In genomic region chr3:96082100-96082499, GRCm38 (mm10) we compare ENCODE assay signal across 24 mouse cellular contexts. TPM values are rescaled to one million over a fixed set of nuclear protein-coding genes. Genes with fewer than 3 reads are reported as not detected.
DNase-seq lines count a peak whose midpoint lies in the region; ATAC-seq and TF ChIP-seq lines count a peak whose summit lies in the region.
"Had no signal": no experiment of that assay in that cellular context is flagged by ENCODE, and none has a peak within 500 bp of the region (broad histone marks: within the 10 kb centered on the region; RNA-seq: fewer than 3 reads in every experiment).

No protein-coding gene starts in this region.

- no peak for ATAC-seq in liver, embryonic 12.5 days
- ATAC-seq in liver, embryonic 13.5 days (ENCODE audit: low read depth): no peak
- no peak for ATAC-seq in hindbrain, embryonic 11.5 days (ENCODE audit: low FRiP score)
- no peak for ATAC-seq in inflammation-experienced regulatory T-cells, adult 6 months
- ATAC-seq: forebrain, embryonic 14.5 days; forebrain, postnatal 0 days; Patski had no signal

- H3K4me1 ChIP-seq in heart, adult 2 months (ENCODE audit: control insufficient read depth, insufficient read depth, low read length): no peaks in the 10 kb centered on the region
- peaks cover 23% of the 10 kb centered on the region for H3K4me1 ChIP-seq in liver, embryonic 12.5 days
- H3K4me1 ChIP-seq in liver, embryonic 13.5 days (replicated peaks): peaks cover 27% of the 10 kb centered on the region
- H3K4me1 ChIP-seq in hindbrain, embryonic 11.5 days (replicated peaks; ENCODE audit: control insufficient read depth, insufficient read depth, low read length): no peaks in the 10 kb centered on the region
- H3K4me1 ChIP-seq: hindbrain, embryonic 15.5 days had no signal

- H3K4me3 ChIP-seq in heart, adult 2 months: no peak overlapping the region
- no peak overlapping the region for H3K4me3 ChIP-seq in liver, embryonic 12.5 days
- no peak overlapping the region for H3K4me3 ChIP-seq in liver, embryonic 13.5 days (replicated peaks)
- H3K4me3 ChIP-seq in macrophage (ENCODE audit: inconsistent target): no peak overlapping the region
- H3K4me3 ChIP-seq in hindbrain, embryonic 11.5 days (ENCODE audit: low read depth, low read length): no peak overlapping the region
- H3K4me3 ChIP-seq: gastrocnemius, adult 2 months; heart, embryonic 12.5 days; heart, embryonic 15.5 days; hindbrain, embryonic 12.5 days; hindbrain, embryonic 15.5 days had no signal

- H3K27ac ChIP-seq in heart, adult 2 months: no peak overlapping the region
- H3K27ac ChIP-seq in liver, embryonic 12.5 days: peak overlapping the region; percentile 60; the same call in 1 of the 2 replicates
- H3K27ac ChIP-seq in liver, embryonic 13.5 days: peak overlapping the region; percentile 58
- H3K27ac ChIP-seq in macrophage: peak overlapping the region; percentile 53
- H3K27ac ChIP-seq in hindbrain, embryonic 11.5 days (ENCODE audit: low read depth, low read length): no peak overlapping the region
- H3K27ac ChIP-seq: gastrocnemius, adult 2 months; heart, embryonic 15.5 days; hindbrain, embryonic 12.5 days; hindbrain, embryonic 15.5 days had no signal

- H3K9me3 ChIP-seq in liver, embryonic 12.5 days (replicated peaks): no peaks in the 10 kb centered on the region
- H3K9me3 ChIP-seq in liver, embryonic 13.5 days (replicated peaks): no peaks in the 10 kb centered on the region
- no peaks in the 10 kb centered on the region for H3K9me3 ChIP-seq in hindbrain, embryonic 11.5 days (ENCODE audit: control insufficient read depth, low read length)
- H3K9me3 ChIP-seq: heart, embryonic 15.5 days; hindbrain, embryonic 12.5 days; hindbrain, embryonic 15.5 days had no signal

- DNase-seq in heart, adult 11 months: peak; percentile 50
- no peak for DNase-seq in heart, adult 2 months
- no peak for DNase-seq in liver
- DNase-seq in liver, embryonic 13.5 days: no peak
- no peak for DNase-seq in hindbrain, embryonic 11.5 days (ENCODE audit: low spot score)
- DNase-seq: adrenal gland, postnatal 10 days; adrenal gland, postnatal 36 days; cerebellum, adult 18-20 months; cerebellum, adult 9-10 months; cerebellum, postnatal 14 days; forebrain, postnatal 0 days; gastrocnemius, adult 2 months; gastrocnemius, postnatal 25 days; heart, postnatal 10 days; heart, postnatal 4 days had no signal

- no peak overlapping the region for H3K9ac ChIP-seq in heart, adult 2 months (ENCODE audit: low read depth, low read length)
- peak overlapping the region; percentile 17; the same call in 1 of the 2 replicates for H3K9ac ChIP-seq in liver, embryonic 12.5 days
- H3K9ac ChIP-seq in liver, embryonic 13.5 days: no peak overlapping the region
- H3K9ac ChIP-seq in hindbrain, embryonic 11.5 days (ENCODE audit: low read depth, low read length): no peak overlapping the region
- H3K9ac ChIP-seq: forebrain, postnatal 0 days; heart, embryonic 12.5 days; heart, embryonic 15.5 days; hindbrain, embryonic 12.5 days; hindbrain, embryonic 15.5 days had no signal

- TF ChIP-seq CTCF in heart, adult 2 months (IDR thresholded peaks at IDR 0.05): no peak

- H3K79me2 ChIP-seq in heart, adult 2 months (replicated peaks; ENCODE audit: control insufficient read depth, insufficient read depth, low read length): no peaks in the 10 kb centered on the region
- no peaks in the 10 kb centered on the region for H3K79me2 ChIP-seq in macrophage (ENCODE audit: inconsistent target)

- WGBS in heart, adult 2 months: 88% methylated on average over 2 of the region's 2 CpGs
- WGBS in liver, embryonic 12.5 days (ENCODE audit: insufficient replicate concordance): 77% methylated on average over 2 of the region's 2 CpGs
- WGBS in liver, embryonic 13.5 days (ENCODE audit: insufficient replicate concordance): 78% methylated on average over 2 of the region's 2 CpGs
- 92% methylated on average over 2 of the region's 2 CpGs for WGBS in macrophage (ENCODE audit: missing documents)
- WGBS in hindbrain, embryonic 11.5 days: 91% methylated on average over 2 of the region's 2 CpGs

- H3K27me3 ChIP-seq in heart, adult 2 months (ENCODE audit: control insufficient read depth, insufficient read depth, low read length): no peaks in the 10 kb centered on the region
- peaks cover 4% of the 10 kb centered on the region; the same call in 1 of the 2 replicates for H3K27me3 ChIP-seq in liver, embryonic 12.5 days (replicated peaks)
- H3K27me3 ChIP-seq in liver, embryonic 13.5 days: peaks cover 5% of the 10 kb centered on the region; the same call in 1 of the 2 replicates
- H3K27me3 ChIP-seq in hindbrain, embryonic 11.5 days (ENCODE audit: control insufficient read depth, insufficient read depth, low read length): no peaks in the 10 kb centered on the region
- H3K27me3 ChIP-seq: heart, embryonic 12.5 days; heart, embryonic 15.5 days; hindbrain, embryonic 12.5 days; hindbrain, embryonic 15.5 days; Patski had no signal

- no peak overlapping the region for H3K4me2 ChIP-seq in liver, embryonic 12.5 days
- no peak overlapping the region for H3K4me2 ChIP-seq in liver, embryonic 13.5 days
- no peak overlapping the region for H3K4me2 ChIP-seq in hindbrain, embryonic 11.5 days (replicated peaks; ENCODE audit: low read depth, low read length)
- H3K4me2 ChIP-seq: heart, embryonic 12.5 days; heart, embryonic 15.5 days; hindbrain, embryonic 12.5 days; hindbrain, embryonic 15.5 days had no signal

- TF ChIP-seq EP300 in heart, adult 2 months (IDR thresholded peaks at IDR 0.05; ENCODE audit: insufficient read depth, low read depth, low read length): no peak

- no peaks in the 10 kb centered on the region for H3K36me3 ChIP-seq in heart, adult 2 months (ENCODE audit: control insufficient read depth, insufficient read depth, low read length)
- no peaks in the 10 kb centered on the region for H3K36me3 ChIP-seq in liver, embryonic 12.5 days
- no peaks in the 10 kb centered on the region for H3K36me3 ChIP-seq in liver, embryonic 13.5 days
- no peaks in the 10 kb centered on the region for H3K36me3 ChIP-seq in macrophage (ENCODE audit: inconsistent target)
- no peaks in the 10 kb centered on the region for H3K36me3 ChIP-seq in hindbrain, embryonic 11.5 days (ENCODE audit: control insufficient read depth, insufficient read depth, low read length)
- H3K36me3 ChIP-seq: heart, embryonic 12.5 days; heart, embryonic 15.5 days; hindbrain, embryonic 12.5 days; hindbrain, embryonic 15.5 days had no signal

- intact Hi-C loops in heart, adult 2 months (cut with DNase I): no loop called here

- no peak for TF ChIP-seq POLR2A in heart, adult 2 months (IDR thresholded peaks at IDR 0.05; ENCODE audit: insufficient read depth, low read depth, low read length)

RNA-seq across cellular contexts. Expression of gene Otud7b, which starts 22.2 kb away (rescaled TPM):
- total RNA-seq in heart, adult 2 months (2021): 10 to 100 TPM; 46.0 to 57.4 TPM
- polyA plus RNA-seq in heart, adult 2 months (2012; rRNA removed): 10.9 and 15.8 TPM in 2 replicates
- polyA plus RNA-seq in liver, embryonic 12.5 days (2016; fragmentation: Nextera tagmentation; extraction: Ambion mirVana): 10.8 and 12.7 TPM in 2 replicates
- polyA plus RNA-seq in liver, embryonic 13.5 days (2015; fragmentation: Nextera tagmentation; extraction: Ambion mirVana): 11.3 and 11.4 TPM in 2 replicates
- total RNA-seq in macrophage (2018; cell fraction: chromatin; rRNA removed): 100 to 1,000 TPM in 2 of 26 experiments, 10 to 100 TPM in 24; 22.7 to 133 (median 45.4) TPM
- 10 to 100 TPM in 25 of 26 experiments, 1 to 10 TPM in 1; 9.8 to 27.5 (median 15.3) TPM for total RNA-seq in macrophage (2018; cell fraction: cytosol; rRNA removed)
- total RNA-seq in macrophage (2018; cell fraction: nucleus; rRNA removed): 10 to 100 TPM; 15.6 to 56.0 (median 25.7) TPM
- polyA plus RNA-seq in macrophage (2018): 9.7 to 10.5 TPM (median 10.4 TPM) in 3 replicates
- 10.0 and 10.8 TPM in 2 replicates for polyA plus RNA-seq in hindbrain, embryonic 11.5 days (2014; fragmentation: Nextera tagmentation; extraction: Ambion mirVana)
- 10 to 100 TPM in 1 of 3 experiments, 1 to 10 TPM in 2; 7.4 to 13.1 (median 9.9) TPM for polyA plus RNA-seq in inflammation-experienced regulatory T-cells, adult 6 months (2017; shearing (Covaris generic))

RNA-seq across cellular contexts. Expression of gene Vps45, which starts 23.8 kb away (rescaled TPM):
- 10 to 100 TPM; 23.0 to 24.5 TPM for total RNA-seq in heart, adult 2 months (2021)
- polyA plus RNA-seq in heart, adult 2 months (2012; rRNA removed): 4.3 and 7.1 TPM in 2 replicates
- polyA plus RNA-seq in liver, embryonic 12.5 days (2016; fragmentation: Nextera tagmentation; extraction: Ambion mirVana): 17.6 and 18.6 TPM in 2 replicates
- polyA plus RNA-seq in liver, embryonic 13.5 days (2015; fragmentation: Nextera tagmentation; extraction: Ambion mirVana): 17.3 and 17.7 TPM in 2 replicates
- 10 to 100 TPM in 25 of 26 experiments, 1 to 10 TPM in 1; 10.0 to 70.7 (median 32.2) TPM for total RNA-seq in macrophage (2018; cell fraction: chromatin; rRNA removed)
- 10 to 100 TPM; 16.1 to 37.6 (median 25.1) TPM for total RNA-seq in macrophage (2018; cell fraction: cytosol; rRNA removed)
- 10 to 100 TPM; 10.6 to 63.5 (median 24.8) TPM for total RNA-seq in macrophage (2018; cell fraction: nucleus; rRNA removed)
- 18.6 to 31.7 TPM (median 25.9 TPM) in 3 replicates for polyA plus RNA-seq in macrophage (2018)
- polyA plus RNA-seq in hindbrain, embryonic 11.5 days (2014; fragmentation: Nextera tagmentation; extraction: Ambion mirVana): 27.4 and 27.9 TPM in 2 replicates
- 10 to 100 TPM; 21.2 to 23.9 (median 23.9) TPM for polyA plus RNA-seq in inflammation-experienced regulatory T-cells, adult 6 months (2017; shearing (Covaris generic))

Comparison
In these comparisons a context has a peak if more than half of its experiments do, and no peak if none do; other contexts are left out.
1. H3K27ac ChIP-seq: peak in liver, embryonic 12.5 days (single experiment), liver, embryonic 13.5 days (single experiment) and macrophage (single experiment); none in heart, adult 2 months (single experiment) and hindbrain, embryonic 11.5 days (single experiment).